Mouse (Mus musculus): Measurements from ENCODE around the gene Slc11a2. TPM values are rescaled to one million over a fixed set of nuclear protein-coding genes. Genes with fewer than 3 reads are reported as not detected.

Slc11a2 gene
- total RNA-seq, 1 experiment: 59.8 TPM

DNA sequence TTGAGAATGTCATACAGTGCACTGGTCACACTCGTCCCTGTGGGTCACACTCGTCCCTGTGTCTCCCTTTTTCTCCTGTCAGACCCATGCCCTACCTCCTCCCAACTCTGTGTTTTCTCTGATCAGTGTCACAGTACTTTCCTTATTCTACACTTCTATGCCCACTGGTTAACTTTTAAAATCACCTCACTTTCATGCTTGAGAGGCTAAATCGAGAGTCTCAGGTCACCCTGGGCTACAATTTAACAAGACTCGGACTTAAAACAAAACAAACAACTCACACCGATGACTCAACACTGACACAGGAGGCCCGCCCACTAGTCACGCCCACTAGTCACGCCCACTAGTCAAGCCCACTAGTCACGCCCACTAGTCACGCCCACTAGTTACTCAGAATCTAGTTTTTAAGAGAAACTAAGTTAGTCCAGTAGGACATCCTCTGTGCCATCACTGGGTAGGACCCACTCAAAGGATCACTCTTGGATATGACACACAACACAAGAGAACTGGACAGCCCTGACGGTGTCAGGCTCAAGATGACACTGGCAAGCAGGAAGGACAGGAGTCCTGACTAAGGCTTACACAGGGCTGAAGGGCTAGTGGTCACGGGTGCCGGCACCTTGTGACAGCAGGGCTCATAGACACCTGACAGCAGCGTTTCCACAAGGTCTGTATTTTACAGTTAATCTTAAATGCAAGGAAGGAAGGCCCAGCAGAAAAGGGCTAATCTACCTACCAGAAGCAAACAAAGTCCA, 13.8 kb downstream of the Slc11a2 start:
- no peak for DNase-seq (ENCODE audit: low read depth, low spot score)
- no peak overlapping the region for H3K4me3 ChIP-seq (ENCODE audit: insufficient read depth in 1 of 2, low read depth in 1 of 2, low read length in 2 of 2, poor library complexity in 1 of 2, severe bottlenecking in 1 of 2)
- H3K9me3 ChIP-seq (ENCODE audit: control insufficient read depth, insufficient read depth, low read depth, low read length): no peaks in the 10 kb centered on the region
- peaks cover 17% of the 10 kb centered on the region for H3K36me3 ChIP-seq (ENCODE audit: control insufficient read depth, insufficient read depth, low read length, poor library complexity, severe bottlenecking)
- H3K9ac ChIP-seq (ENCODE audit: insufficient read depth, low read depth, low read length, poor library complexity, severe bottlenecking): no peak overlapping the region
- peaks cover 3 to 6% of the 10 kb centered on the region in 2 experiments; a peak in 1 of 4 replicates for H3K4me1 ChIP-seq (ENCODE audit: control insufficient read depth in 2 of 2, insufficient read depth in 2 of 2, low read length in 2 of 2, poor library complexity in 1 of 2)
- no peak for TF ChIP-seq CHD2 (IDR thresholded peaks at IDR 0.05; ENCODE audit: low read depth, low read length)
- TF ChIP-seq HCFC1 (IDR thresholded peaks at IDR 0.05; ENCODE audit: borderline replicate concordance, insufficient read depth, low read length): no peak
- TF ChIP-seq ZC3H11A (IDR thresholded peaks at IDR 0.05; ENCODE audit: borderline replicate concordance, low read depth, low read length): no peak
- TF ChIP-seq MAFK (IDR thresholded peaks at IDR 0.05; ENCODE audit: insufficient read depth, low read depth, low read length): no peak
- TF ChIP-seq ZNF384 (IDR thresholded peaks at IDR 0.05; ENCODE audit: low read depth, low read length): no peak
- no peak overlapping the region for H3K27ac ChIP-seq (ENCODE audit: insufficient read depth, low read depth, low read length, poor library complexity, severe bottlenecking)
- in situ Hi-C loops (cut with MboI; ENCODE audit: low sequenced_read_pairs in 2 of 2, unreplicated experiment in 2 of 2): no loop called here

GRCm38 (mm10) chr15:100406088-100406487, 18.8 kb downstream of the Slc11a2 start:
- no peaks in the 10 kb centered on the region for H3K4me1 ChIP-seq (ENCODE audit: control insufficient read depth in 2 of 2, insufficient read depth in 2 of 2, low read length in 2 of 2, poor library complexity in 1 of 2)
- no peak overlapping the region; the same call in 1 of the 2 replicates for H3K9ac ChIP-seq (ENCODE audit: insufficient read depth, low read depth, low read length, poor library complexity, severe bottlenecking)
- H3K4me3 ChIP-seq (ENCODE audit: insufficient read depth in 1 of 2, low read depth in 1 of 2, low read length in 2 of 2, poor library complexity in 1 of 2, severe bottlenecking in 1 of 2): peak overlapping the region in 1 of 2 experiments; percentile 31; a peak in 1 of 4 replicates
- no peaks in the 10 kb centered on the region for H3K9me3 ChIP-seq (ENCODE audit: control insufficient read depth, insufficient read depth, low read depth, low read length)
- DNase-seq (ENCODE audit: low read depth, low spot score): peak; percentile 45
- peaks cover 36% of the 10 kb centered on the region for H3K36me3 ChIP-seq (ENCODE audit: control insufficient read depth, insufficient read depth, low read length, poor library complexity, severe bottlenecking)
- H3K27ac ChIP-seq (ENCODE audit: insufficient read depth, low read depth, low read length, poor library complexity, severe bottlenecking): no peak overlapping the region
- TF ChIP-seq ZC3H11A (IDR thresholded peaks at IDR 0.05; ENCODE audit: borderline replicate concordance, low read depth, low read length) (no peak), ZNF384 (IDR thresholded peaks at IDR 0.05; ENCODE audit: low read depth, low read length) (no peak), HCFC1 (IDR thresholded peaks at IDR 0.05; ENCODE audit: borderline replicate concordance, insufficient read depth, low read length) (no peak), MAFK (IDR thresholded peaks at IDR 0.05; ENCODE audit: insufficient read depth, low read depth, low read length) (no peak), CHD2 (IDR thresholded peaks at IDR 0.05; ENCODE audit: low read depth, low read length) (no peak)
- in situ Hi-C loops (cut with MboI; ENCODE audit: low sequenced_read_pairs in 2 of 2, unreplicated experiment in 2 of 2): no loop called here

DNA sequence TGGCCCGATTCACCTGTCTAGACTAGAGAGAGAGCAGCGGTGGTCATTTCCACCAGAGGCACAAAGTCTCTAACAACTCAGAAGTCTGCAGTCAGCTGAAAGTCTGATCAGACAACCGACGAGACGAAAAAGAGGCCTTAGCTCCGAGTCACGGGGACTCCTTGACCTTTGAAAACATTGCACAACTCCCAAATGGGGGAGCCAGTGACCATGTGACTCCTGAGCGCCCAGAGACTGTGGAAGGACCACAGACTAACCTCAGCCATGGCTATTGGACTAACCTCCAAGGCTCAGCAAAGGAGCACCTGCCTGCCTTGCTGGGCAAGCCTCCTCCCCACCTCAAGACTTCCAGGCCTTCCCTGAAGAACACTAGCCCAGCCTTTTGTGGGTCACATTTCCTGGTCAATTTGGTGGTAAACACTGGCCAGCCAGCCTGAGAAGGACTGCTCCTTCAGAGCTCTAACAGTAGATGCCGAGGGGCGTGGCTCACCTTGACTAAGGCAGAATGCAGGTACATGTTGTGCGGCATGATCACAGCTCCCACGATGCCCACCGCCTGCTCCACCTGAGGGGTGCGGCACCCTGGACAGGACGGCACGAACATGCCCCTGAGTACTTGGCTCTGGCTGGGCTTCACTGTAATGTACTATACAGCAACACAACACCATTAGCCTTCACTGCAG, 21.4 kb downstream of the Slc11a2 start:
- in situ Hi-C loops (cut with MboI; ENCODE audit: low sequenced_read_pairs in 2 of 2, unreplicated experiment in 2 of 2): no loop called here
- Histone ChIP-seq H3K4me3 (ENCODE audit: insufficient read depth in 1 of 2, low read depth in 1 of 2, low read length in 2 of 2, poor library complexity in 1 of 2, severe bottlenecking in 1 of 2) (no peak overlapping the region), H3K4me1 (ENCODE audit: control insufficient read depth in 2 of 2, insufficient read depth in 2 of 2, low read length in 2 of 2, poor library complexity in 1 of 2) (no peaks in the 10 kb centered on the region), H3K9ac (ENCODE audit: insufficient read depth, low read depth, low read length, poor library complexity, severe bottlenecking) (no peak overlapping the region), H3K27ac (ENCODE audit: insufficient read depth, low read depth, low read length, poor library complexity, severe bottlenecking) (no peak overlapping the region), H3K9me3 (ENCODE audit: control insufficient read depth, insufficient read depth, low read depth, low read length) (no peaks in the 10 kb centered on the region), H3K36me3 (ENCODE audit: control insufficient read depth, insufficient read depth, low read length, poor library complexity, severe bottlenecking) (peaks cover 45% of the 10 kb centered on the region)
- no peak for TF ChIP-seq HCFC1 (IDR thresholded peaks at IDR 0.05; ENCODE audit: borderline replicate concordance, insufficient read depth, low read length)
- no peak for TF ChIP-seq MAFK (IDR thresholded peaks at IDR 0.05; ENCODE audit: insufficient read depth, low read depth, low read length)
- no peak for TF ChIP-seq ZC3H11A (IDR thresholded peaks at IDR 0.05; ENCODE audit: borderline replicate concordance, low read depth, low read length)
- TF ChIP-seq ZNF384 (IDR thresholded peaks at IDR 0.05; ENCODE audit: low read depth, low read length): no peak
- TF ChIP-seq CHD2 (IDR thresholded peaks at IDR 0.05; ENCODE audit: low read depth, low read length): no peak
- no peak for DNase-seq (ENCODE audit: low read depth, low spot score)

GRCm38 (mm10) chr15:100402798-100403197, 22.1 kb downstream of the Slc11a2 start:
- Histone ChIP-seq H3K36me3 (ENCODE audit: control insufficient read depth, insufficient read depth, low read length, poor library complexity, severe bottlenecking) (peaks cover 42% of the 10 kb centered on the region), H3K4me1 (ENCODE audit: control insufficient read depth in 2 of 2, insufficient read depth in 2 of 2, low read length in 2 of 2, poor library complexity in 1 of 2) (no peaks in the 10 kb centered on the region), H3K9me3 (ENCODE audit: control insufficient read depth, insufficient read depth, low read depth, low read length) (no peaks in the 10 kb centered on the region), H3K4me3 (ENCODE audit: insufficient read depth in 1 of 2, low read depth in 1 of 2, low read length in 2 of 2, poor library complexity in 1 of 2, severe bottlenecking in 1 of 2) (no peak overlapping the region), H3K9ac (ENCODE audit: insufficient read depth, low read depth, low read length, poor library complexity, severe bottlenecking) (no peak overlapping the region), H3K27ac (ENCODE audit: insufficient read depth, low read depth, low read length, poor library complexity, severe bottlenecking) (no peak overlapping the region)
- DNase-seq (ENCODE audit: low read depth, low spot score): no peak
- in situ Hi-C loops (cut with MboI; ENCODE audit: low sequenced_read_pairs in 2 of 2, unreplicated experiment in 2 of 2): no loop called here
- no peak for TF ChIP-seq ZNF384 (IDR thresholded peaks at IDR 0.05; ENCODE audit: low read depth, low read length)
- no peak for TF ChIP-seq MAFK (IDR thresholded peaks at IDR 0.05; ENCODE audit: insufficient read depth, low read depth, low read length)
- no peak for TF ChIP-seq ZC3H11A (IDR thresholded peaks at IDR 0.05; ENCODE audit: borderline replicate concordance, low read depth, low read length)
- TF ChIP-seq HCFC1 (IDR thresholded peaks at IDR 0.05; ENCODE audit: borderline replicate concordance, insufficient read depth, low read length): no peak
- no peak for TF ChIP-seq CHD2 (IDR thresholded peaks at IDR 0.05; ENCODE audit: low read depth, low read length)
